Mouse (Mus musculus) monocyte, adult 2 months (primary cell): Measurements from ENCODE around the gene Nme9.

Experiments
- DNase-seq, 2 experiments: peaks; one replicate each; pipeline ENCODE4 v3.0.0; 2022; ENCODE audit warnings: low spot score in 2 of 2, low read depth in 1 of 2

Gene Nme9

DNA sequence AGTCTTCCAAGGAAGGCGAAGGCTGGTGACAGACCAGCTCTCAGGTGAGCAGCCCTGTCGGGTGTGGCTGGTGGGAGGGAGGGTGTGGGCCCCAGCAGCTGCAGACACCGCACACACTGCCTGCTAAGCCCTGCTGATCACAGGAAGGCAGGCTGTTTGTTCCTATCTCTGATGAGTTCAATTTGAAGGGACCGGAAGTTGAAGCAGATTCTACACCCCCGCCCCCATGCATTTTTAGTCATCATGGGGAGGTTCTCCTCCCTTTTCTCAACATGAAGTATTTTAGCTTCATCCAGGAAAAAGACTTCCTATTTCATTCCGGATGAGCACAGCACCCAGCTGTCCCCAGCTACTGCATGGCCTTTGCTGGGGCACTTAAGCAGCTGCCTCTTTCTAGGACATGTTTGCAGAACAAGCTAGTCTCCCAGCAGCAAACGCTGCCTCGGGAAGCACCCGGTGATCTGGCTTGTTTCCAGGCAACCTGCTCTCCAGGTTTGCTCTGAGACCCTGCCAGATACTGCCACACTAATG lies 28.0 kb downstream of the Nme9 start:
- no peak for DNase-seq

DNA sequence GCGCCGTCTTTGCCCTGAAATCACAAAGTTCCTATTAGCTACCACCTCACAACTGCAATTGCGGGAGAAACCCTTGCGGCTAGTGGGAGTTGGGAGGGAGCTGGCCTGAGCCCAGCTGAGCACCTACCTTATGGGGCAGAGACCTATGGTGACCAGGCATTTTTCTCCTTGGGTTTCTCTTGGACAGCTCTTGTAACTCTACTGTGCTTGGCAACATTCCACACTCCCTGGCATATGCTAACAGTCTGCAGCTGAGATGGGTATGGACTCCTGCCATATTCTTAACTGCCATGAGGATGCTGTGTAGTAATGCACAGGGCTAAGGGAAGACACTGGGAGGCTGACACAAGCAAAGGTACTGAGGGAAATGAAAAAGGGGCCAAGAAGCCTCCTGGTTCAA lies 29.5 kb downstream of the Nme9 start:
- no peak for DNase-seq

DNA sequence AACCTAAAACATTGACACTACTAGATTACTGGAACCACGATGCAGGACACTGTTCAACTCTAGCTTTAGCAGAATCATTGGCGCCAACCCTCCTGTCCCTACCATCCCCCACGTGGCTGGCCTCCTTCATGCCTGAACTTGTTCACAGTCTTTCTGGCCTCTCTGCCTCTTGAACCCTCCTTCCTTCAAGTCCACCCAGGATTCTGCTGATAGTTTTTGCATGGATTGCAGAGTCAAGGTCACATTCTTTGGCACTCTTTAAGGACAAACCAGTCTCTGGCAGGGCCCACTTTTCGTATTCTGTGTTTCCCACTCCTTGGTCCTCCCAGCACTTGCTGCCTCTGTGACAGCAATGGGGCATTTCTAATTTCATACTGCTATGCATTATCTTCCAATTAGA lies 31.9 kb downstream of the Nme9 start:
- DNase-seq = no peak

DNA sequence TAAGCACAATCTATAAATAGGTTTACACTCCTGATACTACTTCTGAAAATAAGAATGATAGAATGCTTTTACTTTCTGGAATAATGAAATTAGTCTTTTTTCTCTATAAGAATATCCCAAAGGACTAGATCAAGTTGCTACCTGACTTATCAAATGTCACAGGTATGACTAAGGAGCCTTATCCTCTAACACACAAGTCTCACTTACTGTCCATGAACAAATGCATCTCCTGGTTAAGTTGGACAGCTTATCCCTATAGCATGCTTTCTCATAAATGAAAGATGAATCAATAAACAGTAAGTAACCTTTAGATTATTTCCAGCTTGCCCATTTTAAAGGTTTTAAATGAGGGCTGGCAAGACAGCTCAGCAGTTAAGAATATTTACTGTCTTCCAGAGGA lies 33.4 kb downstream of the Nme9 start:
- no peak for DNase-seq

DNA sequence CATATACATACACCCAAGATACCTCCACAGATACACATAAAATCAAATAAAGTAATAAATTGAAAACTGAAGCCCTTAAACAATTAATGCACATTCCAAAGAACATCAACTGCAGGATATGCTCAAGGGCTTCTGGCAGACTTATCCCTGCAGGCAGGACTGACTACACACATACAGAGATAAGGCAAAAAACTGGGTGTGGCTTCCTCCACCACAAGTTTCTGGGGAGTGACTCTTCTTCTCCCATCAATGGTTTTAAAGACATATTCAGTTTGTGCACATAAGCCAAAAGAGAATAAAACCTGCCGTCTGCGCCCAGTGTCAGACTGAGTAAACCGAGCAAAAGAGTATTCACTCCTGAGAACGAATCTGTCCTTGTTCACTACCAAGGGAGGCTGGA lies 33.9 kb downstream of the Nme9 start:
- no peak for DNase-seq

DNA sequence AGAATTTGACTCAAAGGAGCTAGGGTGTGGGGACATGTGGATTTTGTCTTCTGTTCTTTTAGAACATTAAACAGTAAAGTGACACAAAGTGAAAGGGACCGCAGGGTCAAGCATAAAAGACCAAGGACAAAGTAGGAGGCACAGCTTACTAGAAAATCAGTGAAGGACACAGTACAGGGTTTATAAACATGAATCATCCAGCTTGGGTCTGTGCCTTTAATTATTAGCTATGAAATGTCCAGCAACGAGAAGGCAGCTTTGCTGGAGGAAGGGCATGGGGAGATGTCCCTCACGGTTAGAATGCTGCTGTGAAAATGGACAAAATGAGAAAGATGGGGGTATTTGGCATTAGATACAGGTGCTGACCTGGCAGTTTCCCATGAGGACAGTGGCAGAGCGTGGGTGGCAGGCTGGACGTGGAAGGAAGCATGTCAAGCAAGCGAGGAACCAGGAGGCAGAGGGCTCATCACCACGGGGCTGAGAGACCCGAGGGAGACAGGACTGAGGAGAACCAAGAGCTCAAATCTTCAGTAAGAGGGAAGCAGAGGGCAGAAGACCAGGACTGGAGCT lies 35.9 kb downstream of the Nme9 start:
- no peak for DNase-seq

DNA sequence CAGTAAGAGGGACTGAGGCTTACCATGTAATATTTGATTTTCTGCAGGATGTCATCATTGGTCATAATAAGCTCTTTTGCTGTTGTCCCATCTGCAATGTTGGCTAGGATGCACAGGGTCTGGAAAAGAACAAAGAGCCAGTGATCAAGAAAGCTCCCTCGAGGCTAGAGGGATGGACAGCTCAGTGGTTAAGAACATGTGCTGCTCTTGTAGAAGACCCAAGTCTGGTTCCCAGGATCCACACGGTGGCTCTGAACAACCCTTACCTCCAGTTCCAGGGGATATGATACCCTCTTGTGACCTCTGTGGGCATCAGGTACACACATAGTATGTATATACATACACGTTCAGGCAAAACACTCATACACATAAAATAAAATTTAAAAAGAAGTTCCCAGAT lies 36.6 kb downstream of the Nme9 start:
- DNase-seq = no peak

DNA sequence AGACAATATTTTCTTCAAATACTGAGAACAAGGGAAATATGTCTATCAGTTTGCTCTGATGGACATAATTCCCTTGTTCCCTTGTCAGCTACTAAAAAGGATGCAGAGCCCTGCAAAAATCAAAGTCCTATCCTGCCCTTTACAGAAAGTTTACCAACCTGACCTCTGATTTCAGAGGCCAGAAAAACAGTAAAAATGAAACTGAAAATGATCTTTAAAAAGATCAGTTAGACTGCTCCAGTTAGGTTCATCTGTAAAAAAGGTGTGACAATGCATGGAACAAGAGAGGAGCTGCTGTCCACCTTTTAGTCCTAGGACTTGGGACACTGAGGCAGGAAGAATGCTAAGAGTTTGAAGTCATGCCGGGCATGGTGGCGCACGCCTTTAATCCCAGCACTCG lies 39.8 kb downstream of the Nme9 start:
- no peak for DNase-seq

DNA sequence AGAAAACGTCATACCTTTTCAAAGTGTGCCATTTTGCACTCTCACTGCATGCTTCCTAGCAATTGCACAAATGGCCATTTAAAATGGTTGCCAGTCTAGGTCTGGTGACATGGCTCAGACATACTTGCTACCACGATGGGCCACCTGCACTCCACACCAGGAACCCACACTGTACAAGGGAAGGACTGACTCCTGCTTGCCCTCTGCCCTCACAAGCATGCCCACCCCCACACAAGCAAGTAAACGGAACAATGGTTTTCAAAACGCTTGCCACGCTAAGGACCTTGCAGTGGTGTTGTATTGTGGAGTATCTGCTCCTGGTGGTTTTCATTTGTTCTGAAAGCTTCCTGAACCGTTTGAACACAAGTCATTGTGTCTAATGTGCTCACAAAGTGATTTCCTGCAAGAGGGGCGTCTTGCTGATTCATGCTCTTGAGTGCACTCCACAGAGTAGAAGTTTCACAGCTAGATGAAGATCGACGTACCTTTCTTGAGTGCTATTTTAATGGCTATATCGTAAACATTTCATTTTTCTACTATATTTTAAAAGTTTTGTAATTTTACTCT lies 41.4 kb downstream of the Nme9 start:
- no peak for DNase-seq

DNA sequence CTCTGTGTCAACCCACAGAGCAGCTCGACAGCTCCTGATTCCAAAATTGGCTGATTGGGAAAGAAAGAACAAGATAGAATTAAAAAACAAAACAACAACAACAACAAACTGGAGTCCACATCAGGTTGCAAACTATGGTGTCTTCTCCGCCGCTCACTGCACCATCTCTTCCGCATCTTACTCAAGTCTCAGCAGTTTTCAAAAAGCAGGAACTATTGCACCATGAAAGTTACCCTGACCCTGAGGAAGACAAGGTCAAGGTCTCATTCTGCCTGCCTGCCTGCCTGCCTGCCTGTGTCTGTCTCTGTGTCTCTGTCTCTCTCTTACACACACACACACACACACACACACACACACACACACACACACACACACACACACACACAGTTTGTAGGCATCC lies 48.1 kb downstream of the Nme9 start:
- no peak for DNase-seq

DNA sequence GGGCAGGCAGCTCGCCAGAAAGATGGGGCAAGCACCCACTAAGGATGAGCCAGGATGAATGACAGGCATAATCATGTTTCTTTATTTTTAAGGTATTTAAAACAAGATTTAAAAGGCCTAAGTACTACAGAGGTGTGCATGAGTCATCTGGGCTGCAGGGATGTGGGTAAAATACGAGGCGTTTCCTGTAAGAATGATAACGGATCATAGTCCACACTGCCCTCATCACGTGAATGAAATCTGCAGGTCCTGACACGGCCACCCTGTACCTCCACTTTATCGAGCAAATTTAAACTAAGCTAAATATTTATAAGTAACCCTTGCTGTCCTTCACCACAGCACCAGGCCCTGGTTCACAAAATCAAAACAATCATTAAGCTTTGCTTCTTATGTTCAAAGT lies 54.6 kb downstream of the Nme9 start:
- DNase-seq = no peak
